Mouse (Mus musculus) heart, adult 18-20 months (tissue): ENCODE results near the gene Hoxc4. TPM values are rescaled to one million over a fixed set of nuclear protein-coding genes. Genes with fewer than 3 reads are reported as not detected.
A peak's percentile ranks its signal among the peaks of the same experiment; 100 is the strongest.

Source experiments
- DNase-seq, 2 experiments: peaks; one replicate each; pipeline ENCODE4 v3.0.0; 2021 to 2022; ENCODE audit warnings: mixed read lengths in 1 of 2
- long read RNA-seq, 2 experiments: library from polyadenylated mRNA; stranded (forward); transcript quantifications; one replicate each; pipeline ENCODE4 v2.0.0; 2021
- total RNA-seq, 2 experiments: library from RNA; stranded (reverse); gene quantifications; 2 replicates each; pipeline ENCODE4 v1.2.3; 2021

Hoxc4 gene
- total RNA-seq: under 1 TPM in 1 of 2 experiments, not detected in 1; 0.23 TPM
- long read RNA-seq, experiment 1: 0 reads
- long read RNA-seq, experiment 2: 0 reads

GRCm38 (mm10) chr15:103018636-103019035 lies at the start of gene Hoxc4:
TSS of gene Hoxc4 (plus strand) at chr15:103018934.
- no peak for DNase-seq

- no peak for DNase-seq
Observed at GRCm38 (mm10) chr15:102969296-102969695, 49.4 kb upstream of the Hoxc4 start.

GRCm38 (mm10) chr15:102970740-102971139 lies 48.0 kb upstream of the Hoxc4 start:
- DNase-seq: no peak

- DNase-seq: no peak
Observed at GRCm38 (mm10) chr15:102972254-102972653, 46.5 kb upstream of the Hoxc4 start.

- no peak for DNase-seq
Observed at GRCm38 (mm10) chr15:102972753-102973152, 46.0 kb upstream of the Hoxc4 start.

- no peak for DNase-seq
Observed at GRCm38 (mm10) chr15:102975034-102975433, 43.7 kb upstream of the Hoxc4 start.

GRCm38 (mm10) chr15:102975688-102976111 lies 43.0 kb upstream of the Hoxc4 start:
- no peak for DNase-seq

GRCm38 (mm10) chr15:102976171-102976570 lies 42.6 kb upstream of the Hoxc4 start, which contains the start of gene Hoxc9:
TSS of gene Hoxc9 (plus strand) at chr15:102976439.
- no peak for DNase-seq

GRCm38 (mm10) chr15:102976631-102977422 lies 41.9 kb upstream of the Hoxc4 start:
- DNase-seq: no peak

- no peak for DNase-seq
Observed at GRCm38 (mm10) chr15:102977423-102977974, 41.2 kb upstream of the Hoxc4 start.

GRCm38 (mm10) chr15:102978615-102979515 lies 39.9 kb upstream of the Hoxc4 start:
- DNase-seq: no peak

- DNase-seq: no peak
Observed at GRCm38 (mm10) chr15:102979936-102980335, 38.8 kb upstream of the Hoxc4 start.

GRCm38 (mm10) chr15:102980352-102980751 lies 38.4 kb upstream of the Hoxc4 start:
- no peak for DNase-seq

- DNase-seq: no peak
Observed at GRCm38 (mm10) chr15:102980912-102981311, 37.8 kb upstream of the Hoxc4 start.

GRCm38 (mm10) chr15:102981379-102982288 lies 37.1 kb upstream of the Hoxc4 start:
- no peak for DNase-seq

GRCm38 (mm10) chr15:102983716-102984115 lies 35.0 kb upstream of the Hoxc4 start:
- no peak for DNase-seq

GRCm38 (mm10) chr15:102984521-102984920 lies 34.2 kb upstream of the Hoxc4 start:
- DNase-seq: no peak

- DNase-seq: no peak
Observed at GRCm38 (mm10) chr15:102984925-102985324, 33.8 kb upstream of the Hoxc4 start.

- DNase-seq: peak; percentile 89 to 98
Observed at GRCm38 (mm10) chr15:102987124-102987833, 31.5 kb upstream of the Hoxc4 start.

GRCm38 (mm10) chr15:102988078-102988477 lies 30.7 kb upstream of the Hoxc4 start:
- no peak for DNase-seq
